Mouse (Mus musculus) G1E (cell line): ENCODE measurements around the gene Elk4. TPM values are rescaled to one million over a fixed set of nuclear protein-coding genes. Genes with fewer than 3 reads are reported as not detected.

Experiments
- ATAC-seq: 2 replicates; pipeline ENCODE4 v1.8.0; 2016; ENCODE audit warnings: mild to moderate bottlenecking; ENCODE audit not compliant: insufficient number of reproducible peaks, poor library complexity, low FRiP score, severe bottlenecking; ENCODE audit errors: extremely low read depth
- DNase-seq: peaks from one replicate; pipeline ENCODE4 v3.0.0; 2012; ENCODE audit warnings: low spot score
- H3K27me3 ChIP-seq: 2 replicates; pipeline ENCODE4 v1.6.1; 2012; ENCODE audit warnings: mild to moderate bottlenecking, low read length, inconsistent platforms; ENCODE audit not compliant: insufficient read depth
- H3K36me3 ChIP-seq: replicated peaks from 2 replicates; pipeline ENCODE3; 2012; ENCODE audit warnings: mild to moderate bottlenecking, inconsistent platforms
- H3K4me1 ChIP-seq: 2 replicates; pipeline ENCODE4 v1.6.1; 2012; ENCODE audit warnings: low read depth, low read length, inconsistent platforms, mixed read lengths; ENCODE audit not compliant: insufficient read depth
- H3K4me3 ChIP-seq: 2 replicates; pipeline ENCODE4 v1.5.1; 2012; ENCODE audit warnings: low read depth, mild to moderate bottlenecking, inconsistent platforms, low read length, moderate library complexity, mixed read lengths
- H3K9me3 ChIP-seq: replicated peaks from 2 replicates; pipeline ENCODE4 v1.6.1; 2012; ENCODE audit warnings: inconsistent platforms
- CTCF ChIP-seq: IDR thresholded peaks from 2 replicates; pipeline ENCODE4 v1.5.1; 2012; ENCODE audit warnings: low read depth, low read length, inconsistent platforms, mixed read lengths
- GATA1 ChIP-seq: IDR thresholded peaks from 2 replicates; pipeline ENCODE4 v1.6.1; 2012; ENCODE audit warnings: borderline replicate concordance, low read length, inconsistent platforms, mixed read lengths
- GATA2 ChIP-seq: IDR thresholded peaks from 2 replicates; pipeline ENCODE4 v1.6.1; 2012; ENCODE audit warnings: low read depth, low read length, inconsistent platforms, borderline replicate concordance
- POLR2AphosphoS5 ChIP-seq: IDR thresholded peaks from 2 replicates; pipeline ENCODE4 v1.6.1; 2012; ENCODE audit warnings: low read depth, low read length, inconsistent platforms; ENCODE audit not compliant: insufficient replicate concordance
- TAL1 ChIP-seq: conservative IDR thresholded peaks from 2 replicates; pipeline ENCODE4 v1.6.1; 2012; ENCODE audit warnings: low read depth, low read length, inconsistent platforms, mixed read lengths
- polyA plus RNA-seq: library from polyadenylated mRNA; stranded (reverse); fragments of >175 nt; gene quantifications from 2 replicates; pipeline ENCODE4 v1.2.3, GENCODE M21; 2012
- total RNA-seq, 2 experiments: library from RNA; stranded (forward) in 1 of 2; stranded (reverse) in 1 of 2; fragments of 200-1000 nt in 1 of 2; fragments of >200 nt in 1 of 2; fragmentation: Nextera tagmentation in 1 of 2; gene quantifications; 2 replicates each; pipeline ENCODE4 v1.2.3; 2014 to 2017

Elk4 gene
- total and polyA plus RNA-seq, 3 experiments: 5.1 to 166 (median 83.2) TPM

- Histone ChIP-seq H3K4me3 (no peak overlapping the region), H3K27me3 (peaks cover 78% of the 10 kb centered on the region), H3K9me3 (0 out of 2 replicates have a peak, but pooled peaks cover 4% of the 10 kb centered on the region), H3K36me3 (peaks cover 23% of the 10 kb centered on the region), H3K4me1 (peaks cover 81% of the 10 kb centered on the region)
- no peak for TF ChIP-seq GATA2
- DNase-seq: no peak
- ATAC-seq: no peak
Measured at GRCm38 (mm10) chr1:131964580-131964979, 42.8 kb upstream of the Elk4 start.

- TF ChIP-seq TAL1 (no peak), GATA1 (no peak), GATA2 (no peak), POLR2AphosphoS5 (no peak), CTCF (no peak)
- H3K36me3 ChIP-seq: peaks cover 33% of the 10 kb centered on the region
- H3K4me1 ChIP-seq: peaks cover 87% of the 10 kb centered on the region
- peaks cover 79% of the 10 kb centered on the region for H3K27me3 ChIP-seq
- no peak for DNase-seq
- ATAC-seq: peak; percentile 36; the same call in 1 of the 2 replicates
- H3K4me3 ChIP-seq: no peak overlapping the region; the same call in 1 of the 2 replicates
- 0 out of 2 replicates have a peak, but pooled peaks cover 4% of the 10 kb centered on the region for H3K9me3 ChIP-seq
Measured at GRCm38 (mm10) chr1:131965818-131966217, 41.6 kb upstream of the Elk4 start.

- Histone ChIP-seq H3K36me3 (peaks cover 46% of the 10 kb centered on the region), H3K27me3 (peaks cover 79% of the 10 kb centered on the region), H3K4me1 (peaks cover 93% of the 10 kb centered on the region), H3K4me3 (peak overlapping the region; percentile 44), H3K9me3 (0 out of 2 replicates have a peak, but pooled peaks cover 4% of the 10 kb centered on the region)
- ATAC-seq (no peak), DNase-seq (no peak)
- TF ChIP-seq TAL1: no peak
- no peak for TF ChIP-seq CTCF
- no peak for TF ChIP-seq GATA2
- no peak for TF ChIP-seq POLR2AphosphoS5
- TF ChIP-seq GATA1: no peak
Measured at GRCm38 (mm10) chr1:131967336-131967735, 40.1 kb upstream of the Elk4 start.

- H3K4me3 ChIP-seq: no peak overlapping the region
- H3K9me3 ChIP-seq: no peaks in the 10 kb centered on the region
- H3K4me1 ChIP-seq: peaks cover 96% of the 10 kb centered on the region
- ATAC-seq (no peak), DNase-seq (no peak)
- H3K36me3 ChIP-seq: peaks cover 57% of the 10 kb centered on the region
- TF ChIP-seq GATA1 (no peak), POLR2AphosphoS5 (no peak), TAL1 (no peak), GATA2 (no peak), CTCF (no peak)
- peaks cover 77% of the 10 kb centered on the region for H3K27me3 ChIP-seq
Measured at GRCm38 (mm10) chr1:131968556-131968955, 38.9 kb upstream of the Elk4 start.

GRCm38 (mm10) chr1:131968983-131969382 is 38.4 kb upstream of the Elk4 start:
- ATAC-seq (no peak), DNase-seq (no peak)
- H3K9me3 ChIP-seq: no peaks in the 10 kb centered on the region
- TF ChIP-seq GATA1: no peak
- H3K4me3 ChIP-seq: no peak overlapping the region
- peaks cover 96% of the 10 kb centered on the region for H3K4me1 ChIP-seq
- peaks cover 61% of the 10 kb centered on the region for H3K36me3 ChIP-seq
- H3K27me3 ChIP-seq: peaks cover 76% of the 10 kb centered on the region

- H3K9me3 ChIP-seq: no peaks in the 10 kb centered on the region
- peaks cover 75% of the 10 kb centered on the region for H3K27me3 ChIP-seq
- no peak overlapping the region for H3K4me3 ChIP-seq
- no peak for ATAC-seq
- peaks cover 65% of the 10 kb centered on the region for H3K36me3 ChIP-seq
- TF ChIP-seq GATA1: no peak
- DNase-seq: no peak
- peaks cover 95% of the 10 kb centered on the region for H3K4me1 ChIP-seq
Measured at GRCm38 (mm10) chr1:131969825-131970224, 37.6 kb upstream of the Elk4 start.

- peaks cover 96% of the 10 kb centered on the region for H3K4me1 ChIP-seq
- DNase-seq (no peak), ATAC-seq (no peak)
- H3K9me3 ChIP-seq: no peaks in the 10 kb centered on the region
- peaks cover 75% of the 10 kb centered on the region for H3K27me3 ChIP-seq
- H3K4me3 ChIP-seq: peak overlapping the region; percentile 45; the same call in 1 of the 2 replicates
- TF ChIP-seq GATA2 (no peak), CTCF (no peak), TAL1 (no peak), GATA1 (no peak), POLR2AphosphoS5 (no peak)
- peaks cover 65% of the 10 kb centered on the region for H3K36me3 ChIP-seq
Measured at GRCm38 (mm10) chr1:131970322-131970660, 37.1 kb upstream of the Elk4 start.
